Mouse (Mus musculus): ENCODE results near the gene Upk1b.
"Not testable (repeated sequence)": the region's sequence is repeated elsewhere in the genome, so short reads cannot be mapped to it uniquely, and the experiment has no call there.

The Upk1b gene

DNA sequence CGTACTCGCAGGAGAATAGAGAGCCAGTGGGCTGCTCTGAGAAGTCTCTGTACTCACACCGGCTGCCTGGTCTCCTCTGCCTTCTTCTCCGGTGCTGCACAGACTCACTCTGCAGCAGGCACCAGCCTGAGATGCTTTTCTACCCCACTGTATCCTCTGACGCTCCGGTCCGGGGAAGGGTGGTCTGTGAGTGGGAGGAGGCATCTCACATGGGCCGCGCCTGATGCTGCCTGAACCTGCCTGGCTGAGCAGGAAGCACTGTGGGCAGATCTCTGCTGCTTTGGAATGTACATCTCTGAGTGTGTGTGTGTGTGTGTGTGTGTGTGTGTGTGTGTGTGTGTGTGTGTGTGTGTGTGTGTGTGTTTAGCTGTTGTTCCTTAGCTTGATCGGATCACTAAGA lies at the start of gene Upk1b:
Gene Upk1b, minus strand, starts transcription at position 238 of the 400 bp plus-strand sequence.
- peak; percentile 20 for DNase-seq

DNA sequence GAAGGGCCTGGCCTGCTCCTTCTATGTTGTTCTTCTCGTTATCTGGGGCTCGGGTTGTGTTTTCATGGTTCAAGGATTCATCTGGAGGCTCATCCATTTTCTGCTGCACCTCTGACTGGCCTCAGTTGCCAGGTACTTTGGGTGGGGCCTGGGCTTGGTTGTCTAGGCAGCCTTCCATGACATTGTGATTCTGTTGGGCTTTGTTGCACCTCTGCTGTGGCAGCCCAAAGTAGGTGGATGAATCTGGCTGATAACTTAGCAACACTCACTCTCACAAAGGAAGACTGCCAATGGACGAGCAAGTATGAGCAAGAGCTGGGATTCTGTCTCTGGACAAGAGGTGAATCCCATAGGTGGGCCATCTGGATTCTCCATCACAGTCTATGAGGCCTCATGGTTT lies 28.5 kb upstream of the Upk1b start, which contains the start of gene 4930435E12Rik:
Gene 4930435E12Rik, minus strand, starts transcription at position 101 of the 400 bp plus-strand sequence.
- DNase-seq: no peak

DNA sequence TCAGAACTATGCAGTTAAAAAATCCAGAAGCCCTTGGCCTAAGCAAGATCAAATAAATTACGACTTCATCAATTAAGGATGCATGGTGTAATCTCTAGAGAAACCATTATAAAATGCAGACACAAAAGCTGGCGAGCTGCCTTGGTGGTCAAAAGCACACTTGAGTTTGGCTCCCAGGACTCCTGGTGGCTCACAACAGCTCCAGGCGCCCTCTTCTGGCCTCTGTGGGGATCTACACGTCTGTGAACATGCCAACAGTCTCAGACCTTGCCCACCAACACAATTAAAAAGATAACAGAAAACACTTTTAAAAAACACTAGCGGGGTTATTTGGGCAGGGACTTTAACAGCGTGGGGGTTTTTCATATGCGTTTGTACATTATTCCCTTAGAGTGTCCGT lies 12.4 kb upstream of the Upk1b start:
- DNase-seq: peak; percentile 77

DNA sequence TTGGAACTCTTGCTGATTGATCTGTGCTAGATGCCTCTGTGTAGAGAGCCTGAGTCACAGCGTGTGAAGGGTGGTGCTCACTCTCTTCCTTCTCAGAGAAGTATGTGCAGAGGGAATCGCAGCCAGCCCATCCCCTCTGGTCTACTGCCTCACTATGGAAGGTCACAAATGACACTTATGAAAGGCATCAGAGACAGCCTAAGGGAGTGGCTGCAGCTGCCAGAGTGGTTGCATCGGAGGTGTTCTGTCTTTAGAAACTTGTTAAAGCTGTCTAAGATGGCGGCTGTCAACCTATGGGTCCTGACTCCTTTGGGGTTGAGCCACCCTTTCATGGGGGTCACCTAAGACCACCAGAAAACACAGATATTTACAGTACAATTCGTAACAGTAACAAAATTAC lies 10.1 kb upstream of the Upk1b start:
- no peak for DNase-seq

DNA sequence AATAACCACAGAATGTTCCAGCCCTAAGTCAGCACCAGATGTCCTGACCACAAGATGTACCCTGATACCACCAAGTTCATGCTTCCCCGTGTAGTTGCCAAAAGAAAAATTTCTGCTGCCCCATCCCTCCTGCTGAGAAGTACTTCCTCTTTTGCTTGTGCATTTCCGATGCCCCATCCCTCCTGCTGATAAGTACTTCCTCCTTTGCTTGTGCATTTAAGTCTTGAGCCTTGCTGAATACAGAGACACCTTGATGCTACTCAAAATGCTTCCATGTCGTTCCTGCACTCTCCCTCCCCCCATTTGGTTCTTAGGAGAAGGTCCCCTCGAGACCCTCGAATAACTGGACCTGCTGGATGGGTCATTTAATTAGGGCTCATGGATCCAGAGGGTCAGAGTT lies 7.7 kb upstream of the Upk1b start:
- DNase-seq: not testable (repeated sequence)

DNA sequence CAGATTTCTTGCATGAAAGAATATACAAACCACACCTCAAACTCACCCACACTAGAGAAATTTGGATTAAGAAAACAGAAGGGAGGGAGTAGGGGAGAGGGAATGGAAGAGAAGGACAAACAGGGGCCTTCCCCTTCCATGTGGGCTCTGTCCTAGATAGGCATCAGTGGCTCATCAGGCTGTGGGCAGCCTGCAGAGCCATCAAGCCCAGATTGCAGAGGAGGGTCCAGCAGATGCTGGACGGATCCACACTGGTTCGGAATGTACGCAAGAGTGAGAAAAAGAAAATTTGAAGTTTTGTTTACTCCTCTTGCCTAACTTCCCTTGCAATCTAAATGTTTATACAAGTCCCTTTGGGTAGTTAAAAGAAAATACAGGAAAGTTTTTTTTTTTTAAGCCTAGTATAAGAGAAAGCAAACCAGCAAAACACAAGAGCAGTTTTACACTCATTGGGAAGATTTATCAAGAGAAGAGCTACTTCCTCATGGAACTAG lies 1.1 kb downstream of the Upk1b start:
- DNase-seq: no peak

DNA sequence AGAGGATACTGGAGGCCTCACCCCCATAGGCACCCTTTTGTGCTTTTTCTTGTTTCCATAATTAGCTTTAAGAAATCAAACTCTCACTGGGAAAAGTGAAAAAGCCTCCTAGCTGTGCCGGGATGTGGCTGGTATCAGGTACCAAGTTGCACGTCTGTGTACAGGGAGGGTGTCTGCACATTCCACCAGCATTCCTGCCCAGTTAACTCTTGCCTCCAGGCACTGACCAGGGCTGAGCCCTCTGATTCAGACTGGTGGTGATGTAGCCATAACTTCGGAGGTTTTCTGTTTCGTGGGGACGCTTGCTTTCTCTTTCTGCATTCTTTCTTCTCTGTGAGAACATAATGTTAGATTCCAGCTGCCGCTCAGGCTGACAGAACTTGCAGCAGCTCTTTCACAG lies 7.0 kb downstream of the Upk1b start:
- DNase-seq: no peak

DNA sequence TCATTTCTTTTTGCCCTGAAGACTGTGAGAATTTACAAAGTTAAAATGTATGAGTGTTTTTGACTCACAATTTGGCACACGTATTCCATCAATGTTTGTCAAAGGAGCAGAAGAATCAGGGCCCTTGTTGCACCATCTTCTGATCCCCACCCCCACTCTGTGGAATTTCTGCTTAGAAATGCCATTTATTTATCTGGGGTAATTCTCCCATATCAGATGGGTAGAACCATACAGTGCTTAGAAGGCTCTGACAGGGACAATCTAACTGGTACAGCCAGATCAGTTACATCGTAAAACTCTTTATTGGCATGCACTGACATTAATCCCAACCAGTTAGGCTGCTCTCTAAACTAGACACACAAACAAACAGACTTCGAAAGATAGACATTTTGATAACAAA lies 10.2 kb downstream of the Upk1b start:
- no peak for DNase-seq

DNA sequence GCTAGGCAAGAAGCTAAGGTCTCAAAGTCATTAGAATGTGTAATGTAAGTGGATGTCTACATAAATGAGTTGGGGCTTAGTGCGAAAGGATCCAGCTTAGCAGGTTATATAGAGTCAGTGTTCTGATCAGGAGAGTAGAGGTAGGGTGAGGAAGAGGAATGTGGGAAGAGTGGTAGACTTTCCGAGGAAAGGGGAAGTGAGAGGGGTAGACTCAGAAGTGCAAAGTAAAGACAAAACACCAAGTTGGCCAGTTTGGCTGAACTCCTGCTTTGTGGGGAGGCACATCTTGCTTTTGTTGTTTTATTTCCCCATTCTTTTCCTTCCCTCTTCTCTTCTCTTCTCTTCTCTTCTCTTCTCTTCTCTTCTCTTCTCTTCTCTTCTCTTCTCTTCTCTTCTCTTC lies 11.1 kb downstream of the Upk1b start:
- DNase-seq: no peak

DNA sequence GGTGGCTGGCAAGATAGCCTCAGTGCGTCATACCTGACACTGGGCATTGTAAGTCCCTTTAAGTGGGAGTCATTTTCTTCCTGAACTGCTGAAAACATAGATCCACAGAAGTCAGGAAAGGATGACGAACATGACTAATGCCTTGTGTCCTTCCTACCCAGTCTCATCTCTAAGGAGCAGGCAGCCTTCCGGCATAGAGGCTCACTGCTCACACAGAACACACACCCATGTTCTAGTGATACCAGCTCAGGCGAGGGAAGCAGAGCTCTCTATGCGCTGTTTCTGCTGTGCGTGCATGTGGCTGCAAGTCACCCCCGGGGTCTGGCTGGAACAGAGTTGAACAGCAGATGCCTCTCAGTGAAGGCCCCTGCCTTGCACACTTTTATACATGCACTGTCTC lies 14.8 kb downstream of the Upk1b start:
- no peak for DNase-seq

DNA sequence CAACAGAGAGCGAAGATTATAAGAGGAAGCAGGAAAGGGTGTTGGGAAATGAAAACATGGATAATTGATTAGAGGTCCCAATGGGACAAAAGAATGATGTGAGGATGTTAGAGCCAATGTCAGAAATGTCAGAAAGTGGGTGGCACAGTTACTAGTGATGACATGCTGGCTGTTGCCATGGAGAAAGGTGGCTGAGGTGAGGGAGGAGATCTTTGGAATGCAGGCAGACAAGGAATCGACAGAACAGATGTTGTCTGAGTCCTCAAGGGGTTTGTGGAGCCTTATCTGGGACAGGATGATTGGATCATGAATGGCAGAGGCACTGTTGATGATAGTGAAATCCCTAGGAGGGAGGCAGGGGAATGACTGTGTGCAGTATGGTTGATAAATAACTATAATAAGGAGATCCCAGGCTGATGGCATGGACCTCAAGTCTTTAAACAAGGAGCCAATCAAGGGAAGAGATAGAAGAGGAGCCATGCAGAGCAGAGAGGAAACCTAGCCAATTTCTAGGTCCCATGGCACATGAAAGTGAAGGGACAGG lies 17.5 kb downstream of the Upk1b start:
- DNase-seq: no peak

DNA sequence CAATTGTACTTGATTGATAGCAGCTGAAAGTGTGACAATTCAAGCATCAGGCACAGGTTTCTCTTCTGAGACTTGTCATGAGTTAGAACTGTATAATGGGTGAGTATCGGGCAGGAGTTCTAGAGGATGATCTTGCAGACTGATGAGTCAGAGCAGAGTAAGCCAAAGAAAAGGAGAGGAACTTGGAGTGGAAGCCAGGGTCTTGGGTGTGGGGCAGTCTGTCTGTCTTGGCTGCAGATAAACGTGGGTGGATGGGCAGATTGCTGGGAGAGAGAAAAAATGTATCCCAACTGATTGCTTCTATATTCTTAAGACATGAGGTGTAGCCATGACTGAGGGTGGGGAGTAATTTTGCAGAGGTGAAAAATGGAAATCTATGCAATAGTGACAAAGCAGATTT lies 18.2 kb downstream of the Upk1b start:
- no peak for DNase-seq

DNA sequence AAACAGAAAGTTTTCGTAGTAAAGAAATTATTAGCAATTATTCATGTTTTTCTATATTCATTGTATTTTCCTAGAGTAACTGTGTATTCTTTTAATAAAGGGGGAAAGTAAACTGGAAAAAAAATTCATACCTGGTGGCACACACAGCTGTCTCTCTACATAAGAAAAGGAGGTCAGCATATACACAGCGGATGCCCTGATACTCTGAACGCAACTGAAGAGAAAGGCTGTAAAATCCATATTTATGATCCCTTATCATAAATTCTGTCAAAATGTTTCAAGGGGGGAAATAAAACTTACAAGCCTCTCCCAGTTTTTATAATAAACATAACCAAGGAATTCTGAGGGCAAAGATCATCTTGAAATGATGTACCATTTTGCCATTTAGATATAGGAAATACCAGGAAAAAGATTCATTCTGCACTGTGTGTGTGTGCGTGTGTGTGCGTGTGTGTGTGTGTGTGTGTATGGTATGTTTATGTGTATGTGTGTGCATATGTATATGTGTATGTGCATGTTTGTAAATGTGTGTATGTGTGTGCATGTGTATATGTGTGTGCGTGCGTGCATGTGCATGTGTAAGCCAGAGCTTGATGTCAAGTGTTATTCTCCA lies 19.1 kb downstream of the Upk1b start:
- DNase-seq: no peak

DNA sequence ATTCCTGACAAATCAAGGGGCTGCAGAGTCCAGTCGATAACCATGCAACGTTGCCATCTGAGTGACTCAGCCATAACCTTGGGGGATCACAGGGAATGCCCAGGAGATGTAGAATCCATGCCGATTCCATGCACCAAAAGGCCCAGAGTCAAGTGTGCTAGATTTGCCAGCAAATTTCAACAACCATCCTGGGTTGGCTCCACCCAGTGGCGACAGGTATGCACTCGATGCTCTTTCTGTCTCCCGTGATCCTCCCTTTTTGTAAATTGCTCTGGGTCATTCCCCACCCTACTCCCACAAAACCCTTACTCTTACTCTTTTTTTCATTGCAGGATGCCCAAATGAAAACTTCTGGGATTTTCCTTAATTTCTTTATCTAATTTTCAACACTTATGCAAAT lies 23.8 kb downstream of the Upk1b start:
- no peak for DNase-seq

DNA sequence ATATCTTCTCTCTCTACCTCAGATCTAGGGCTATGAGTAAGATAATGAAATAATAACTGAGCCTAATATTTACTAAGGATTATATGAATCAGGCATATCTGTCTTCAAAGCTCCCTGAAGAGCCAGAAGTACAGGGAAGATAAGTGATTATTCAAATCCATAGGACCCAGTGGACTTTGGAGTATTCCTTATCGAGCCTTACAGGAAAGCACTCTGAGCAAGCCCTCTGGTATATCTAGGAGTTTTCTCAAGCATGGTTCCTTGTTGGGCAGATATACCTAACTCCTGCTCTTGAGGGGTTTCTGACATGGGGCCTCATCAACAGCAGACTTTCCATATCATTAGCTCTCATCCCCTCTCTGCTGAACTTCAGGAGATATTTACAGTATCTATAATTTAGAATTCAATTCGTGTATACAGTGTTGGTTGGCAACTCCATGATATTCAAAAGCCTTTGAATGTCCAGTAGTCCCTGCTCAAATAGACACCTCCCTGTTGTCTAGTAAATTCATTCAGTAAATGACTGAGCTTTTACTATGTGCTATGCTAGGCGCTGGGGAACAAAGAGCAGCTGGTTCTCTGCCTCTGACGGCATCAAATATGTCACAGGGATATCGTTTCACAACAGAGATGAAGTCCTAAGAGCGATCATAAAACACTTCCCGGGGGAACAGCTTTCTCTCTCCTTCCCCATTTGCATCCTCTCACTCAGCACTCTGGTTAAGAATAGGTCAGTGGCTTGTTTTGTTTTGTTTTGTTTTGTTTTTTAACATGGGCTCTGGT lies 25.0 kb downstream of the Upk1b start:
- no peak for DNase-seq

DNA sequence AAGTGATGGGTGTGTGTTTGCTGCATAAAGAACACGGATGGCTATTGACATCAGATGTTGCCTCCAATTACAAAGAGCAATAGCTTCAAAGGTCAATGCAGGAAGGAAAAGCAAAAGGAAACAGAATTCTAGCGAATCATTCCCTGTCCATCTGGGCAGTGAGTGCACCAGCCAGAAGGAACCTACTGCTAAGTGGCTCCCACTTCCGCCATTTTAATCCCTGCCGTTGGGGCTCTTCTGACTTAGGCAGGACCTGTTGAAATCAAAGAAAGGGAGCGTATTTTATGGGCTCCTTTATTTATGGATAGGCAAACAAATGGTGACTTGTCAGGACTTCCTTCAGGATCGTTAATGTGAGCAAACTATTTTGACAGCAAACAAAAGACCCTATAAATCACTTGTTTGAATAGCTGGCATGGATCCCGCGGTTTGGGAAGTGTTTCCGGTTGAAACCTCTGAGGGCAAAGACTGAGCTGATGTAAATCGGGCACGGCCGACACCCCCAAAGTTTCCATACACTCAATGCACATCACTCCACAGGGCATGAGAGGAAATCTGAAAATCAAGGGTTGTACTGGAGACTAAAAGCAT lies 27.1 kb downstream of the Upk1b start:
- DNase-seq: no peak

DNA sequence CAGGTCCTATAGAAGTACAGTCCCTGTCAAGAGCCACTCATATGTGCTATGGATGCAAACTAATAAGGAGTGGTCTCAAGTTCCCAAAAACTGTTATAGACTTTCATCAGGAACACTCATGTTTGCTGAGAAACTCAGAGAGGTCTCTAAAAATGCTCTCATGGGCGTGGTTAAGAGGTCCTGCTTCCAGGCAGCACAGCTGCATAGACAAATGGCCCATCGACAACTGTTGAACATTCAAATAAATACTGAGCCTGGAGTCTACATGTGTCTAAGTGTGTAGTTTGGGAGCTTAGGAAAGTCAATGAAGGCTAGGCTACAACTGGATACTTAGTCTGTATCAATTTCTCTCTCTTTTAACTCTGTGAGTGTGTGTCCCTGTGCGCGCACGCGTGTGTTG lies 29.0 kb downstream of the Upk1b start:
- DNase-seq: no peak

DNA sequence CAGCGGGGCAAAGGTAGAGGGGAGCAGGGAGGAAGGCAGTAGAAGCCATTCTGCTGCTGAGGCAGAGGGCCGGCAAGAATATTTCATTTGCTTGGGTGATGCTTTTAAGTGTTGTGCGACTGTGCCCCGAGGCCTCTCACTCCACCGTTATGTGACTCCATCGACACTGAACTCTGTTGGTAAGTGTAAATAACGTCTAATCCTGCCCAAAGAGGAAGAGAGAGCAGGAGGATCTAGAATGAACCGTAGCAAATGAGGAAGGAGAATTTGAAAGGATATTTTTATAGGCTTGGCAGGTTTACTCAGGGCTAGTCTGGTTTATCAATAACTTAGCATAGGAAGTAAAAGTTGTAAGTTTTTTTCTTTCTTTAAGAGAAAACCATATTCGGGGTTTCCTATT lies 30.6 kb downstream of the Upk1b start:
- DNase-seq: no peak

DNA sequence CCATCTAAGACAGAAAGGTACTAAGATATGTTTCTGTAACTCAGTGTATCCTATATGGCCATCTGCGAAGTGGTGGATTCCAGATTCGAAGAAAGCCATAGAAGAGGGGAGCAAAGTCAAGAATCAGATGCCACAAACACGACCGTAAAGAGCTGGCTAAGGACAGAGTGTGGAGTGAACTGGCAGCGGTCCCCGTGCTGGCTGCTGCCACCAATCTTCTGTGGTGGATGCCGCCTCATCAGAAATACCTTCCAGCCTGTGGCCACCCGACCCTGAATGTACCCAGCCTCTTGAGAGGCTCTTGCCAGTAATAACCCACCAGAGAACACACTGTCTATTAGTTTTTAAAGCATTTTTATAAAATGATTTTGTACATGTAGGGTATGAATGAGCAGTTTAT lies 31.7 kb downstream of the Upk1b start:
- DNase-seq: no peak

DNA sequence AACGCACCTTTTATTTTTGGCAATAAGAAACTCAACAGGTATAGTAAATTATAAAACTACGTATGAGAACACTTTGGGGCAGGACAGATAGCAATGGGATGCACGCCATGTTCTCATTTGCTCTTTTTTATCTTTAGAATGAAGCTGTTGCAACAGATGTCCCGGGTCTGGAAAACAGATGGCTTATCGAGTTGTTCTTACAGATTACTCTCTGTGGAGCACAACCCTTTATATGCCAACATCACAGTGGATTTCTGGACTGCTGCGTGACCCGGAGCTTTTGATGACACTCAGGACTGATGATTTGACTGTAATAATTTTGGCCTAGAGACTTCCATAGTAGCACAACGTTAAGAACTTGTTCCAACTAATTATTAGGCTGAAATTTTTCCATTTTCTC lies 32.4 kb downstream of the Upk1b start:
- DNase-seq: no peak

DNA sequence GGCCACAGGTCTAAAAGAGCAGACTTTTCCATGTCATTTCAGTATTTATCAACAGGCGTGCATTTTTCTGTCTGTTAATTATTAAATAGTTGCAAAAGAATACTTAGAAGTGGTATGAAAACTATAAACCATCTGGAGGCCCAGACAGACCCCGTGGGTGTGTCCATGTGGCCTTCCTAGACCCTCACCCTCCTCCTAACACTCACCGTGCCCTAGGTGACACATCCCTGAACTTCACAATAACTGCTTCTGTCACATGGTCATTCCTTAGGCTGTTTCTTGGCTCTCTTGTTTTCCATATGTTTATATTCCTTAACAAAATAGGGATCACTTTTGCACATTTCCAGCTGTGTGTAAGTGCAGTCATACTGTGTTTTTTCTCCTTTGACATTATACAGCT lies 33.5 kb downstream of the Upk1b start:
- DNase-seq: no peak

DNA sequence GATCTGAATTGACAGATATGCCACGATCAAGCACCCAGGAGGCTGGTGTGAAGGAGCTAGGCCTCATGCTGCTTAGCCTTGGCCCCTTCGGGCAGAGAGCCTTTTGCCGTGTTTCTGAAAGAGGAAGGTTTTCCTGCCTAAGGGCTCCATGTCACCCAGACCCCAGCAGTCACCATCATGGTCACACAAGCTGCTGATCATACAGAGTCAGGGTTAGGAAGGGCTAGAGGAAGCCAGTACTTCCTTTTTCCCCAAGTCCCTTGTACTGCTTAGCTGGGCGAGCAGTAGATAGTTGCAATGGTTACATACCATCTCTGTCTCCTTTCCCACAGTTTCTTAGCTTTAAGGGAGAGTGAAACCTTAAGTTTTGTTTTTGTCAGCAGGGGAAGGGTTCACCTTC lies 36.6 kb downstream of the Upk1b start:
- DNase-seq: no peak

DNA sequence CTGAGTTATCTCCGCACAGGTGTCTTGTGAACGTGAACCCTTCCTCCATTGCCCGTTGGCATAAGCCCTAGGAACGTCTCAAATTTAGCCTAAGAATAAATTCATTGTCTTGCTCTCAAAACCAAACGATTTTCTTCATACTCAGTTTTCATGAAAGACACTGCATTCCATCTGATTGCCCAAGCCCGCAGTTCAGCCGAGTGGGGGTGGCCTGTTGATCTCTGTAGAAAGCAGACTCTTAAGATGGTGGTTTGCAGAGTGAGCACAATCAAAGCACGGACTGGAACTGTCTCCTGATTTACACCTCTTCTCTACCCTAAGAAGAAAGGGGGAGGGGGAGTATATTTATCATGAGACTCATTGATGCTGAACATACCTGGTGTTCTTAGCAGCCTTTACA lies 37.7 kb downstream of the Upk1b start:
- DNase-seq: no peak

DNA sequence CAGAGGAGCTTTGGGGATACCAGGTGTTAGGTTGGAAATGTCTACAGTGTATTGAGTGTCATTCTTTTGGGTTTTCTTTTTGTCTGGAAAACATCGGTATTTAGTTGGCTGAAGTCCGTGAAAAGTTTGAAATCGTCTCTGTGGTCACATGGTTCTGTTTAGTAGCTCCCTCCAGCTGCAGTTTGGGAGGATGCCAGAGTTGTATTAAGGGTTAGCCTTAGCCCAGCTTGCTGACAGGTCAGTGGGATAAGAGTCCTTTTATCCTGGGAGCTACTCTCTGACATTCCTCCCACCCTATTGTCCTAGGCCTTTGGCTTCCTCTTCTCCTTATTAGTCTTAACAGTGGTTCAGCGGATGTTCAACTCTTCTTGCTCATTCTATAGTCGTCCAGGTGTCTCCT lies 38.2 kb downstream of the Upk1b start:
- no peak for DNase-seq

Data from thymus, postnatal 4 days (tissue).